Mouse (Mus musculus): ENCODE results near the gene Fcmr.

DNA sequence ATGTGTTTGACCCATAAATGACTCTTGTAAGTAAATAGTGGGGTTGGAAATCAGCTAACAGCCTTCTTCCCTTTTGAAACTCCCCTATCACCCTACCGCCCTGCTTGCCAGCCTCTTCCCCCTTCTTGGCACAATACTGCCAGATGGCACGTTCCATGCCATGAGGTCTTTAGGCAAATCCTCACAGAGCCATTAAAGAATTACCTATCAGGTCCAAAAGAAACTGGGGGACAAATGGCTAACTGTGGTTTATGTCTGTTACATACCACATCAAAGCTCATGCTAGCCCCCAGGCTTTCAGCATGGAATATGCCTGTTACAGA, 44.4 kb upstream of the Fcmr start:
- TF ChIP-seq CTCF (conservative IDR thresholded peaks at IDR 0.05; ENCODE audit: low read length) = no peak
- no peak for TF ChIP-seq NANOG (IDR thresholded peaks at IDR 0.05; ENCODE audit: borderline replicate concordance, low read length)
- no peak for TF ChIP-seq POU5F1 (IDR thresholded peaks at IDR 0.05; ENCODE audit: borderline replicate concordance, low read length)

Measured in E14TG2a.4 (cell line).